Mouse (Mus musculus) forebrain, embryonic 15.5 days (tissue): Measurements from ENCODE around the gene Abr. TPM values are rescaled to one million over a fixed set of nuclear protein-coding genes. Genes with fewer than 3 reads are reported as not detected.

Experiments used
- ATAC-seq: fragments of 200-750 bp; cut with Nextera tagmentation; replicated peaks from 2 replicates; pipeline ENCODE4 v1.8.0; 2017; ENCODE audit warnings: mild to moderate bottlenecking, moderate TSS enrichment, moderate library complexity
- H3K27ac ChIP-seq: fragments of 300-500 bp; sonication (generic); replicated peaks from 2 replicates; pipeline ENCODE4 v1.5.1; 2015; ENCODE audit warnings: mild to moderate bottlenecking, inconsistent platforms
- H3K27me3 ChIP-seq: fragments of 300-500 bp; sonication (generic); 2 replicates; pipeline ENCODE4 v1.6.1; 2015; ENCODE audit warnings: inconsistent platforms
- H3K36me3 ChIP-seq: fragments of 300-500 bp; sonication (generic); 2 replicates; pipeline ENCODE4 v1.6.1; 2015; ENCODE audit warnings: mild to moderate bottlenecking, inconsistent platforms
- H3K4me1 ChIP-seq: fragments of 300-500 bp; sonication (generic); 2 replicates; pipeline ENCODE4 v1.6.1; 2015; ENCODE audit warnings: inconsistent platforms
- H3K4me2 ChIP-seq: fragments of 300-500 bp; sonication (generic); replicated peaks from 2 replicates; pipeline ENCODE4 v1.6.1; 2015; ENCODE audit warnings: mild to moderate bottlenecking, inconsistent platforms
- H3K4me3 ChIP-seq: fragments of 300-500 bp; sonication (generic); 2 replicates; pipeline ENCODE4 v1.5.1; 2015; ENCODE audit warnings: mild to moderate bottlenecking, inconsistent platforms
- H3K9ac ChIP-seq: fragments of 300-500 bp; sonication (generic); replicated peaks from 2 replicates; pipeline ENCODE4 v1.6.1; 2015; ENCODE audit warnings: mild to moderate bottlenecking, inconsistent platforms
- H3K9me3 ChIP-seq: fragments of 300-500 bp; sonication (generic); 2 replicates; pipeline ENCODE4 v1.6.1; 2016; ENCODE audit warnings: inconsistent platforms
- WGBS: fragments of 180-500 bp; shearing (Covaris S2); methylation state at CpG from one replicate; pipeline ENCODE4 v1.1.7; 2015; ENCODE audit warnings: mixed read lengths; 5-methylcytosine and 5-hydroxymethylcytosine counted together
- polyA plus RNA-seq: library from polyadenylated mRNA; unstranded; fragments of >200 nt; fragmentation: Nextera tagmentation; extraction: Ambion mirVana; gene quantifications from 2 replicates; pipeline ENCODE4 v1.2.1, GENCODE M21; 2015

Gene Abr
- polyA plus RNA-seq, 1 experiment from 2014 or later: 111 TPM

GRCm38 (mm10) chr11:76459489-76459888 is 162.6 kb downstream of the Abr start:
- no peak overlapping the region for H3K9ac ChIP-seq
- peaks cover 16% of the 10 kb centered on the region for H3K4me1 ChIP-seq
- no peak for ATAC-seq
- H3K36me3 ChIP-seq: peaks cover 80% of the 10 kb centered on the region
- WGBS: 76% methylated on average over 3 of the region's 3 CpGs
- no peaks in the 10 kb centered on the region for H3K27me3 ChIP-seq
- H3K4me2 ChIP-seq: no peak overlapping the region
- H3K9me3 ChIP-seq: no peaks in the 10 kb centered on the region
- no peak overlapping the region for H3K27ac ChIP-seq
- H3K4me3 ChIP-seq: no peak overlapping the region

- no peak overlapping the region for H3K4me2 ChIP-seq
These were observed 163.4 kb downstream of the Abr start for GRCm38 (mm10) chr11:76458730-76459129.

GRCm38 (mm10) chr11:76456897-76457296 is 165.2 kb downstream of the Abr start:
- peaks cover 80% of the 10 kb centered on the region for H3K36me3 ChIP-seq
- 69% methylated on average over 10 of the region's 10 CpGs for WGBS
- H3K27me3 ChIP-seq: no peaks in the 10 kb centered on the region
- ATAC-seq: no peak; the same call in 1 of the 2 replicates
- no peak overlapping the region for H3K4me2 ChIP-seq
- no peaks in the 10 kb centered on the region for H3K9me3 ChIP-seq
- H3K9ac ChIP-seq: no peak overlapping the region
- no peak overlapping the region for H3K4me3 ChIP-seq
- peaks cover 8% of the 10 kb centered on the region; the same call in 1 of the 2 replicates for H3K4me1 ChIP-seq
- H3K27ac ChIP-seq: 0 out of 2 replicates have a peak overlapping the region, but pooled peaks have one; percentile 9

More at GRCm38 (mm10) chr11:76458730-76459129, 163.4 kb downstream of the Abr start:
- no peak overlapping the region for H3K9ac ChIP-seq
- H3K36me3 ChIP-seq: peaks cover 83% of the 10 kb centered on the region
- no peak for ATAC-seq
- H3K4me1 ChIP-seq: peaks cover 8% of the 10 kb centered on the region
- H3K27me3 ChIP-seq: no peaks in the 10 kb centered on the region
- 81% methylated on average over 9 of the region's 9 CpGs for WGBS
- no peak overlapping the region for H3K27ac ChIP-seq
- H3K4me3 ChIP-seq: no peak overlapping the region
- no peaks in the 10 kb centered on the region for H3K9me3 ChIP-seq

GRCm38 (mm10) chr11:76456233-76456632 is 165.9 kb downstream of the Abr start:
- Histone ChIP-seq H3K9me3 (no peaks in the 10 kb centered on the region), H3K4me1 (peaks cover 9% of the 10 kb centered on the region), H3K9ac (no peak overlapping the region), H3K27ac (0 out of 2 replicates have a peak overlapping the region, but pooled peaks have one; percentile 9), H3K36me3 (peaks cover 77% of the 10 kb centered on the region), H3K27me3 (no peaks in the 10 kb centered on the region), H3K4me2 (no peak overlapping the region), H3K4me3 (no peak overlapping the region)
- WGBS: 19% methylated on average over 6 of the region's 6 CpGs
- peak; percentile 39 for ATAC-seq

- H3K4me3 ChIP-seq: no peak overlapping the region
- H3K4me1 ChIP-seq: peaks cover 26% of the 10 kb centered on the region
- H3K9ac ChIP-seq: no peak overlapping the region
- no peak; the same call in 1 of the 2 replicates for ATAC-seq
- H3K9me3 ChIP-seq: no peaks in the 10 kb centered on the region
- H3K36me3 ChIP-seq: peaks cover 64% of the 10 kb centered on the region
- H3K4me2 ChIP-seq: no peak overlapping the region
- no peak overlapping the region for H3K27ac ChIP-seq
- 52% methylated on average over 5 of the region's 5 CpGs for WGBS
- H3K27me3 ChIP-seq: no peaks in the 10 kb centered on the region
These were observed 167.6 kb downstream of the Abr start for GRCm38 (mm10) chr11:76454492-76454891.

GRCm38 (mm10) chr11:76450202-76450561 is 171.9 kb downstream of the Abr start:
- peak overlapping the region; percentile 34 for H3K9ac ChIP-seq
- H3K27me3 ChIP-seq: no peaks in the 10 kb centered on the region
- WGBS: 6% methylated on average over 3 of the region's 3 CpGs
- peak overlapping the region; percentile 95 for H3K27ac ChIP-seq
- ATAC-seq: peak; percentile 73
- H3K36me3 ChIP-seq: peaks cover 30% of the 10 kb centered on the region
- peaks cover 52% of the 10 kb centered on the region for H3K4me1 ChIP-seq
- H3K9me3 ChIP-seq: no peaks in the 10 kb centered on the region
- H3K4me3 ChIP-seq: no peak overlapping the region
- peak overlapping the region; percentile 15 for H3K4me2 ChIP-seq

GRCm38 (mm10) chr11:76449520-76450201 is 172.5 kb downstream of the Abr start:
- peak; percentile 70 for ATAC-seq
- Histone ChIP-seq H3K9me3 (no peaks in the 10 kb centered on the region), H3K4me1 (peaks cover 52% of the 10 kb centered on the region), H3K9ac (peak overlapping the region; percentile 34), H3K4me2 (peak overlapping the region; percentile 15), H3K27me3 (no peaks in the 10 kb centered on the region), H3K4me3 (no peak overlapping the region), H3K27ac (peak overlapping the region; percentile 95), H3K36me3 (peaks cover 25% of the 10 kb centered on the region)
- WGBS: 21% methylated on average over 15 of the region's 15 CpGs

- Histone ChIP-seq H3K9me3 (no peaks in the 10 kb centered on the region), H3K4me2 (no peak overlapping the region), H3K4me1 (peaks cover 51% of the 10 kb centered on the region), H3K36me3 (peaks cover 9% of the 10 kb centered on the region; the same call in 1 of the 2 replicates), H3K27ac (no peak overlapping the region), H3K9ac (no peak overlapping the region), H3K27me3 (no peaks in the 10 kb centered on the region), H3K4me3 (no peak overlapping the region)
- ATAC-seq: no peak
- 2% methylated on average over 10 of the region's 10 CpGs for WGBS
These were observed 175.9 kb downstream of the Abr start for GRCm38 (mm10) chr11:76446251-76446650.

- H3K36me3 ChIP-seq: peaks cover 9% of the 10 kb centered on the region; the same call in 1 of the 2 replicates
- H3K4me1 ChIP-seq: peaks cover 48% of the 10 kb centered on the region
- no peaks in the 10 kb centered on the region for H3K27me3 ChIP-seq
- H3K4me2 ChIP-seq: no peak overlapping the region
- ATAC-seq: no peak
- no peak overlapping the region for H3K9ac ChIP-seq
- H3K4me3 ChIP-seq: no peak overlapping the region
- no peaks in the 10 kb centered on the region for H3K9me3 ChIP-seq
- WGBS: 24% methylated on average over 8 of the region's 8 CpGs
- no peak overlapping the region for H3K27ac ChIP-seq
These were observed 176.7 kb downstream of the Abr start for GRCm38 (mm10) chr11:76445459-76445858.

- Histone ChIP-seq H3K4me3 (no peak overlapping the region), H3K27me3 (no peaks in the 10 kb centered on the region), H3K4me2 (no peak overlapping the region), H3K9ac (no peak overlapping the region), H3K9me3 (no peaks in the 10 kb centered on the region), H3K27ac (peak overlapping the region; percentile 42), H3K36me3 (peaks cover 15% of the 10 kb centered on the region), H3K4me1 (peaks cover 37% of the 10 kb centered on the region)
- ATAC-seq: peak; percentile 36; the same call in 1 of the 2 replicates
- WGBS: 13% methylated on average over 3 of the region's 3 CpGs
These were observed 182.4 kb downstream of the Abr start for GRCm38 (mm10) chr11:76439666-76440065.

- WGBS: 6% methylated on average over 28 of the region's 28 CpGs
- Histone ChIP-seq H3K4me3 (peak overlapping the region; percentile 20), H3K4me1 (peaks cover 37% of the 10 kb centered on the region), H3K9ac (no peak overlapping the region; the same call in 1 of the 2 replicates), H3K4me2 (peak overlapping the region; percentile 35), H3K27ac (peak overlapping the region; percentile 37), H3K27me3 (no peaks in the 10 kb centered on the region), H3K36me3 (peaks cover 19% of the 10 kb centered on the region), H3K9me3 (no peaks in the 10 kb centered on the region)
- 0 out of 2 replicates have a peak, but pooled peaks have one; percentile 36 for ATAC-seq
These were observed 185.2 kb downstream of the Abr start for GRCm38 (mm10) chr11:76436864-76437437.

GRCm38 (mm10) chr11:76436009-76436408 is 186.1 kb downstream of the Abr start:
- H3K4me3 ChIP-seq: no peak overlapping the region
- ATAC-seq: no peak
- WGBS: 77% methylated on average over 5 of the region's 5 CpGs
- H3K4me2 ChIP-seq: no peak overlapping the region
- no peaks in the 10 kb centered on the region for H3K27me3 ChIP-seq
- H3K4me1 ChIP-seq: peaks cover 37% of the 10 kb centered on the region
- no peaks in the 10 kb centered on the region for H3K9me3 ChIP-seq
- peaks cover 19% of the 10 kb centered on the region for H3K36me3 ChIP-seq
- H3K27ac ChIP-seq: no peak overlapping the region
- H3K9ac ChIP-seq: no peak overlapping the region
